Mouse (Mus musculus) lung, adult 18-20 months (tissue): ENCODE measurements around the gene Zfp523.
A peak's percentile ranks its signal among the peaks of the same experiment; 100 is the strongest.
"Not testable (repeated sequence)": the region's sequence is repeated elsewhere in the genome, so short reads cannot be mapped to it uniquely, and the experiment has no call there.

Source experiments
- DNase-seq, 2 experiments: peaks; one replicate each; pipeline ENCODE4 v3.0.0; 2022; ENCODE audit warnings: mixed read lengths in 2 of 2

Gene Zfp523

GRCm38 (mm10) chr17:28212391-28212790 lies 35.5 kb downstream of the Zfp523 start:
- no peak for DNase-seq

- DNase-seq = no peak
Observed at GRCm38 (mm10) chr17:28213236-28213635, 36.3 kb downstream of the Zfp523 start.

- DNase-seq = no peak
Observed at GRCm38 (mm10) chr17:28216791-28217190, 39.9 kb downstream of the Zfp523 start.

GRCm38 (mm10) chr17:28217721-28218649 lies 41.1 kb downstream of the Zfp523 start:
- DNase-seq = peak; percentile 62 to 78

- not testable (repeated sequence) for DNase-seq
Observed at GRCm38 (mm10) chr17:28222463-28222862, 45.5 kb downstream of the Zfp523 start.

DNA sequence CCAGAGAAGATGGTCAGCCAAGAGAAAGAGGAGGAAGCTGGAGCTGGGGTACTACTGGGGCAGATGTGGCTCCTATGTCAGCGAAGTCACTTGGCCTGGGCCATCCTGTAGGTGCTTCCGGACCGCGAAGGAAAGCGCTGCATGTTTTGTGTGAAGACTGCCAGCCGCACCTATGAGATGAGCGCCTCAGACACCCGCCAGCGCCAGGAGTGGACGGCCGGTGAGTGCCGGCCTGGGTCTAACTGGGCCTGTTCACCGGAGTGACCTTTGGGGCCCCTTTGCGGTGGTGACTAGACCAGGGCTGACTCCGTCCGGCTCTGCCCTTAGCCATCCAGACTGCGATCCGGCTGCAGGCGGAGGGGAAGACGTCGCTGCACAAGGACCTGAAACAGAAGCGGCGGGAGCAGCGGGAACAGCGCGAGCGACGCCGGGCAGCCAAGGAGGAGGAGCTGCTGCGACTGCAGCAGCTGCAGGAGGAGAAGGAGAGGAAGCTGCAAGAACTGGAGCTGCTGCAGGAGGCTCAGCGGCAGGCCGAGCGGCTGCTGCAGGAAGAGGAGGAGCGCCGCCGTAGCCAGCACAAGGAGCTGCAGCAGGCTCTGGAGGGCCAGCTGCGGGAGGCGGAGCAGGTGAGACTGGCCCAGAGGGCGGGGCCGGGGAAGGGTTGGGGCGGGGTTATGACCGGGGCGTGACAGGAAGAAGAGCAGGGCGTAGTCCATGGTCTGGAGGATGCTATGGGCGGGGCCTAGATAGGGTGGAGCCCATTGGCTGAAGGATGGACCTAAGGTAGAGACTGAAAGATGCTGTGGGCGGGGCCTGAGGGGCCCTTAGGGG lies 46.8 kb downstream of the Zfp523 start:
- DNase-seq = peak; percentile 94 to 97

- DNase-seq = no peak
Observed at GRCm38 (mm10) chr17:28224615-28225014, 47.7 kb downstream of the Zfp523 start.

GRCm38 (mm10) chr17:28226014-28226413 lies 49.1 kb downstream of the Zfp523 start:
- peak; percentile 92 to 94 for DNase-seq

DNA sequence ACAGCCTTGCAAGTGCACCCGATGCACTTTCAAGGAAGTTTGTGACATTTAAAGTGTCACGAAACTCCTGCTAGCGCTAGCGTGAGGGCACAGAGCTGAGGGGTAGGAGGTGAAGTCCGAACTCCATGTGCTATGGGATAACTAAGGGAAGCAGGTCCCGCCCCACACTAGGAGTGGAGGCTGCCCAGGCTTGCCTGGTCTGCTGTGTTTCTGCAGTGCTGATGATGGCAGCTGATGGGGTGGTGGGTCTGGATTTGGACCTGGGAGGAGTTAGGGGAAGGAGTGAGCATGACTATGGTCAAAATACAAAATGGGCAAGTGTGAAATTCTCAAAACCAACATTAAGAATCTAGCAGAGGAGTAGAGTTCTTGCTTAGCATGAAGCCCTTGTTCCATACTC lies 53.6 kb downstream of the Zfp523 start:
- no peak for DNase-seq

GRCm38 (mm10) chr17:28231026-28231736 lies 54.3 kb downstream of the Zfp523 start:
- DNase-seq = no peak

DNA sequence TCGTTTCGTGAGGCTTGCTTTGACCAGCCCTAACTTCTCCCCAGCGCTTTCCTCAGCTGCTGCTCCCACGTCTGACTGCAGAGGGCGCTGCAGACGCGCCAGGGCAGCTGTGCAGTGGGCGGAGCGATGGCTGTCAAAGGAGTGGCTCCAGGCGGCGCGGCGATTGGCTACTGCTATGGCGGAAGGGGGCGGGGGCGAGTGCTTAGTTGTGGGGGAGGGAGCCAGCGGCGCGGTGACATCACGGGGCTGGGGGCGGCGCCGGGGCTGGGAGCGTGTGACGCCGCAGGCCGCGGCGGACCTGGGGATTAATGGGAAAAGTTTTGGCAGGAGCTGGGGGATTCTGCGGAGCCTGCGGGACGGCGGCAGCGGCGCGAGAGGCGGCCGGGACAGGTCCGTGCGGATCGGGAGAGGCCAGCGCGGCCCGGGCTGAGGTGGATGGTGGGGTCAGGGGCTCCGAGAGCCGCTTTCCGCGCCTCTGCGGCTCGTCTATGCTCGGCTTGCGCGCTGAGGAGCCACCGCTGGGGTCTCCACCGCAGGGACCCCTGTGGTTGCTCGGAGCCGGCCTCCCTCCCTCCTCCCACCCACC lies 55.6 kb downstream of the Zfp523 start, which contains the start of gene Ppard:
Gene Ppard, plus strand, starts transcription at position 226 of the 586 bp plus-strand sequence.
- DNase-seq = peak; percentile 96 to 97

DNA sequence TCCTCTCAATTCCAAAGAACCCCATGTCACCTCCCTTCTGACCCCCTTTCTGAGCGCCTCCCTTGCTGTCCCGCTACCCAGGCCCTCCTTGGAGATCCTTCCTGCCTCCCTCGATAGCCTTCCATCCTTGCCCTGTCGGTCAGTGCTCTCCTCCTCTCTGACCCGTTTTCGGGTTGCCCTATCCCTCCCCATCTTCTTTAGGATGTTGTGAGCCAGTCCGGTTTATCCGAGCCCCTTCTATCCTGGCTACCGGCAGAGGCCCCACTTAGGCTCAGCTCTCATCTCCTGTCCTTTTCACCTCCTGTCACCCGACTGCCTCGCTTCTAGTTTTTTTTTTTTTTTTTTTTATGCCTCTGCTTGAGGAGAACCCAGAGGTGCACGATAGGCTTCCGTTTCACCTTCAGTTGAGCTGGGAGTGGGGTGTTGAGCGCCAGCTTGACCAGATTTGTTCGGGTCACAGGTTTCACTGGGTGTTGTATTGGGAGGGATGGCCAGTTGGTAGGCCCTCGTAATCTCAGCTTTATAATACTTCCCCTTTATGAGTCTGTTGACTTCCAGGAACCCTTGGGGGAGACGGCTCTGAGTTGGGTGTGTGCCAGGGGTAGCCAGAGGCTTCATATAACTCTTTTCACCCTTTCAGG lies 56.3 kb downstream of the Zfp523 start:
- peak; percentile 61 for DNase-seq

GRCm38 (mm10) chr17:28234641-28235040 lies 57.7 kb downstream of the Zfp523 start:
- no peak for DNase-seq

DNA sequence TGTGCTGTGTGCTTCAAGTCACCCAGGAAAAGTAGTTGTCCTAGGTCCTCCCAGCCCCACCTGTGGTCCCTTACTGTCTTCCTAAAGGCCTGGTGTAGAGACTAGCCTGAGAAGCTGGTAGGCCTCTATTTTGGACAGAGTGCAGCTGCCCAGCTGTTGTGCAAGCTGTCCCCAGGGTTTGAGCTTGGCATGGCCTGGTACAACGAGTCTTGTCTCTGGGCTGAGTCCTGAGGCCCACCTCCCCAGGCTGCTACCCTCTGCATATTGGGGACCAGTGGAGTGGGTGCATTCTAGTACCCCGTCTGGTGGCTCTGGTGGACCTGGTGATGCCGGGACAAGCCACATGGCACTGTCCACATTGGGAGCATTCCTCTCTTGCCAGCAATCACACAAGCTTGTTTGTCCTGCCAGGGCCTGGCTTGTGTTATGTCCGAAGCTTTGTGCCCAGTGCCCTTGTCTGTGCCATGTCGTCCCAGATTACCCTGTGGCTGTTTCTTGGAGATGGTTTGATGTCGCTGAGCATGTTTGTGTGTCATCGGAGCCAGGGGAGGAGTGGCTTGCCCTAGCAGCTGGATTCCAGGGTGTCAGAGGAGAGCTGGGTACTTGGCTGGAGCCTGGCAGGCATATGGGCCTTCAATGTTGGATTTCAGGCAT lies 59.2 kb downstream of the Zfp523 start:
- DNase-seq = no peak

DNA sequence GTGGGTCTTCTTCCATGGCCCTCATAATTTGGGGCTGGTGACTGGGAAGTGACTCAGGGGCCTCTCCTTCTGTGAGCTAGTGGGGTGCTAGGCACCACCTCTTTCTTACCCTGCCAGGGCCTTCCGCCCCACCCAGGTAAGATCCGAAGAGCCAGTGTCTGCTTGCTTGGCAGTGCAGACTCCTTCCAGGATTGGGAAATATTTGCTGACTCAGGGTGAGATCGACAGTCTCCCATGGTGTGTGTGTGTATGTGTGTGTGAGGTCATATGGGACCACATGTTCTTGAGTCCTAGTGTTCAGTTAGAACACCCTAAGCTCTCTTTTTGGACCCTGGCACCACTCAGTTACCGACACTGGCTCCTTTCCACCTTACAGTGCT lies 59.7 kb downstream of the Zfp523 start:
- DNase-seq = no peak

DNA sequence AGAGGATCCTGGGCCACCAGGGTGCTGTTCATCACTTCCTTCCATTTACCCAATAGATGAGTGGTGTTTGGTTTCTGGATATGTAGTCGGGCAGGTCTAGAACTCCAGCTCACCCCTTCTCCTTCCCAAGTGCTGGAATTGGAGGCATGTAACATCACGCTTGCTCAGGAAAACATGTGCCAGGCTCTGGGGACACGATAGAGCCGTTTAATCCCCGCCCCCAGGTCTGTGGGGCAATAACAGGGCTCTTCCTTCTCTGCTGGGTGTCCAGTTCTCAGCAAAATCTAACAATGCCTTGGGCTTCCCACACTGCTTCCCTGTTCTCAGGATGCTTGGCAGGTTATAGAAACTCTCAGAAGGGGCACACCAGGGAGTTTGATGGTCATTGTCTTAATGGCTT lies 60.4 kb downstream of the Zfp523 start:
- no peak for DNase-seq

GRCm38 (mm10) chr17:28237874-28238273 lies 60.9 kb downstream of the Zfp523 start:
- DNase-seq = no peak

DNA sequence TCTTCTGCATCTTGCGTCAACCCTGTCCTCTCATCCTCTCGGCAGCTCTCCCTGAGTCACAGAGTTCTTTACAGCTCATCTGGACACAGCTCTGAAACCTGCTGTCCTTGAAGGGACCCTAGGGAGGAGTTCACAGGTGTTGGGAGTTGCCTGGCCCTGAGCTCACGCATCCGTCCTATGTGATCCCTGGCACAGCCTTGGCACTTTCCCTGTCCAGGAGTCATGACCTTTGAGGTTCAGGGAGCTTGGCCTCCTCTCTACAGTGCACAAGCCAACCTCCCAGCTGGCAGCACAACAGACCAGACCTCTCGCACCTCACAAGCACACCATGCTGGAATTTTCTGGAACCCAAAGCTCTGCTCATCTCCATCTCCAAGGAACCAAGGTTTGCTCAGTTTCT lies 63.9 kb downstream of the Zfp523 start:
- DNase-seq = no peak

GRCm38 (mm10) chr17:28242296-28242695 lies 65.4 kb downstream of the Zfp523 start:
- DNase-seq = peak; percentile 69 to 70

GRCm38 (mm10) chr17:28244214-28244613 lies 67.3 kb downstream of the Zfp523 start:
- no peak for DNase-seq

- DNase-seq = no peak
Observed at GRCm38 (mm10) chr17:28244714-28245113, 67.8 kb downstream of the Zfp523 start.
